Mouse (Mus musculus) G1E (cell line): ENCODE results near the gene Optc.

ENCODE experiments used
- CTCF ChIP-seq: IDR thresholded peaks from 2 replicates; pipeline ENCODE4 v1.5.1; 2012; ENCODE audit warnings: low read depth, low read length, inconsistent platforms, mixed read lengths
- GATA1 ChIP-seq: IDR thresholded peaks from 2 replicates; pipeline ENCODE4 v1.6.1; 2012; ENCODE audit warnings: borderline replicate concordance, low read length, inconsistent platforms, mixed read lengths
- GATA2 ChIP-seq: IDR thresholded peaks from 2 replicates; pipeline ENCODE4 v1.6.1; 2012; ENCODE audit warnings: low read depth, low read length, inconsistent platforms, borderline replicate concordance

DNA sequence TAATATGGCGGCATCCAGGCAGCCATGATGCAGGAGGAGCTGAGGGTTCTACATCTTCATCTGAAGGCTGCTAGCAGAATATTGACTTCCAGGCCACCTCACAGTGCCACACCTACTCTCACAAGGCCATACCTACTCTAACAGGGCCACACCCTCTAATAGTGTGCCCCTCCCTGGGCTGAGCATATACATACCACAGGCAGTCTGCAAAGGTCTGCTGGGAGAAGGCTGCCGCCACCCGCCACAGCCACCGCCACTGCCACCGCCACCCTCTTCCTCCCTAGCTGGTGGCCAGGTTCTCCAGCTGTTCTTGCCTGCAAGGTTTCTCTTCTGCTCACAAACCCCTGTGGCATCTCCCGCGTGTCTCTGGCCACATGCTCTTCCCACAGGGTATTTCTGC is 22.0 kb downstream of the Optc start:
- no peak for TF ChIP-seq CTCF
- no peak for TF ChIP-seq GATA2
- TF ChIP-seq GATA1: no peak
